Mouse (Mus musculus): ENCODE data around the gene Rab44.

Gene Rab44

GRCm38 (mm10) chr17:29123578-29124174 lies 9.7 kb downstream of the Rab44 start:
- intact Hi-C loops (cut with DNase I): no loop called here

- intact Hi-C loops (cut with DNase I): no loop called here
Observed at GRCm38 (mm10) chr17:29126561-29126960, 12.6 kb downstream of the Rab44 start.

- intact Hi-C loops (cut with DNase I): no loop called here
Observed at GRCm38 (mm10) chr17:29129341-29129740, 15.4 kb downstream of the Rab44 start.

GRCm38 (mm10) chr17:29135066-29135465 lies 21.1 kb downstream of the Rab44 start:
- intact Hi-C loops (cut with DNase I): no loop called here

- intact Hi-C loops (cut with DNase I): no loop called here
Observed at GRCm38 (mm10) chr17:29136236-29136635, 22.3 kb downstream of the Rab44 start.

GRCm38 (mm10) chr17:29137906-29138305 lies 24.0 kb downstream of the Rab44 start:
- intact Hi-C loops (cut with DNase I): no loop called here

- intact Hi-C loops (cut with DNase I): no loop called here
Observed at GRCm38 (mm10) chr17:29141577-29141976, 27.6 kb downstream of the Rab44 start.

- intact Hi-C loops (cut with DNase I): no loop called here
Observed at GRCm38 (mm10) chr17:29143266-29143665, 29.3 kb downstream of the Rab44 start.

- intact Hi-C loops (cut with DNase I): no loop called here
Observed at GRCm38 (mm10) chr17:29145101-29145500, 31.2 kb downstream of the Rab44 start.

- intact Hi-C loops (cut with DNase I): no loop called here
Observed at GRCm38 (mm10) chr17:29147273-29147672, 33.3 kb downstream of the Rab44 start.

- intact Hi-C loops (cut with DNase I): no loop called here
Observed at GRCm38 (mm10) chr17:29147773-29148172, 33.8 kb downstream of the Rab44 start.

- intact Hi-C loops (cut with DNase I): no loop called here
Observed at GRCm38 (mm10) chr17:29149766-29150165, 35.8 kb downstream of the Rab44 start.

GRCm38 (mm10) chr17:29152547-29152946 lies 38.6 kb downstream of the Rab44 start:
- intact Hi-C loops (cut with DNase I): no loop called here

GRCm38 (mm10) chr17:29154247-29154646 lies 40.3 kb downstream of the Rab44 start:
- intact Hi-C loops (cut with DNase I): no loop called here

GRCm38 (mm10) chr17:29155355-29156135 lies 41.6 kb downstream of the Rab44 start:
- intact Hi-C loops (cut with DNase I): no loop called here

GRCm38 (mm10) chr17:29156396-29156795 lies 42.5 kb downstream of the Rab44 start:
- intact Hi-C loops (cut with DNase I): no loop called here

GRCm38 (mm10) chr17:29156866-29157265 lies 42.9 kb downstream of the Rab44 start:
- intact Hi-C loops (cut with DNase I): no loop called here

- intact Hi-C loops (cut with DNase I): no loop called here
Observed at GRCm38 (mm10) chr17:29158899-29159298, 45.0 kb downstream of the Rab44 start.

GRCm38 (mm10) chr17:29159320-29159719 lies 45.4 kb downstream of the Rab44 start:
- intact Hi-C loops (cut with DNase I): no loop called here

- intact Hi-C loops (cut with DNase I): no loop called here
Observed at GRCm38 (mm10) chr17:29159743-29160455, 46.0 kb downstream of the Rab44 start.

- intact Hi-C loops (cut with DNase I): no loop called here
Observed at GRCm38 (mm10) chr17:29162334-29162733, 48.4 kb downstream of the Rab44 start.

- intact Hi-C loops (cut with DNase I): no loop called here
Observed at GRCm38 (mm10) chr17:29164469-29165111, 50.6 kb downstream of the Rab44 start.

All from adrenal gland (tissue).